Mouse (Mus musculus) MEL (cell line): Measurements from ENCODE around the gene Nefh. TPM values are rescaled to one million over a fixed set of nuclear protein-coding genes. Genes with fewer than 3 reads are reported as not detected.

ENCODE experiments used
- DNase-seq: peaks from one replicate; pipeline ENCODE4 v3.0.0; 2011; ENCODE audit warnings: low read depth, low spot score
- H3K27ac ChIP-seq: 2 replicates; pipeline ENCODE4 v1.5.1; 2012; ENCODE audit warnings: low read depth, mild to moderate bottlenecking, control low read depth, low read length, moderate library complexity; ENCODE audit not compliant: control insufficient read depth
- H3K27me3 ChIP-seq, 2 experiments: fragments of 150-350 bp in 1 of 2; sonication (generic) in 1 of 2; 2 replicates each; pipeline ENCODE4 v1.6.1; 2012; ENCODE audit warnings: low read length in 2 of 2, mild to moderate bottlenecking in 2 of 2, improper control_type of control experiment in 1 of 2, moderate library complexity in 1 of 2; ENCODE audit not compliant: insufficient read depth in 2 of 2, control insufficient read depth in 1 of 2
- H3K36me3 ChIP-seq, 2 experiments: 2 replicates each; pipeline ENCODE4 v1.6.1; 2012 to 2014; ENCODE audit warnings: low read length in 2 of 2, improper control_type of control experiment in 1 of 2, inconsistent platforms in 1 of 2, mild to moderate bottlenecking in 1 of 2; ENCODE audit not compliant: insufficient read depth in 2 of 2, control insufficient read depth in 1 of 2
- H3K4me1 ChIP-seq, 2 experiments: fragments of 150-350 bp in 1 of 2; sonication (generic) in 1 of 2; 2 replicates each; pipeline ENCODE4 v1.6.1; 2012; ENCODE audit warnings: low read length in 2 of 2, improper control_type of control experiment in 1 of 2, mild to moderate bottlenecking in 1 of 2; ENCODE audit not compliant: insufficient read depth in 2 of 2, control insufficient read depth in 1 of 2
- H3K4me3 ChIP-seq, 2 experiments: fragments of 150-350 bp in 1 of 2; sonication (generic) in 1 of 2; 2 replicates each; pipeline ENCODE4 v1.5.1; 2012; ENCODE audit warnings: low read depth in 2 of 2, low read length in 2 of 2, mild to moderate bottlenecking in 2 of 2, moderate library complexity in 2 of 2, control low read depth in 1 of 2, improper control_type of control experiment in 1 of 2; ENCODE audit not compliant: control insufficient read depth in 1 of 2, insufficient read depth in 1 of 2
- H3K79me2 ChIP-seq: 2 replicates; pipeline ENCODE4 v1.6.1; 2012; ENCODE audit warnings: mild to moderate bottlenecking, low read length, moderate library complexity; ENCODE audit not compliant: control insufficient read depth, poor library complexity, insufficient read depth
- H3K9ac ChIP-seq: 2 replicates; pipeline ENCODE4 v1.6.1; 2012; ENCODE audit warnings: low read depth, mild to moderate bottlenecking, control low read depth, low read length, moderate library complexity; ENCODE audit not compliant: control insufficient read depth, poor library complexity, severe bottlenecking
- H3K9me3 ChIP-seq: fragments of 150-350 bp; sonication (generic); replicated peaks from 2 replicates; pipeline ENCODE4 v1.6.1; 2012; ENCODE audit warnings: mild to moderate bottlenecking, low read length, improper control_type of control experiment, moderate library complexity; ENCODE audit not compliant: insufficient read depth
- E2F4 ChIP-seq: IDR thresholded peaks from 2 replicates; pipeline ENCODE4 v1.6.1; 2011; ENCODE audit warnings: low read depth, low read length, improper control_type of control experiment, borderline replicate concordance
- ELF1 ChIP-seq: IDR thresholded peaks from 2 replicates; pipeline ENCODE4 v1.6.1; 2014; ENCODE audit warnings: low read depth, mild to moderate bottlenecking, inconsistent platforms, low read length, improper control_type of control experiment, moderate library complexity
- EP300 ChIP-seq, 2 experiments: IDR thresholded peaks; 2 replicates each; pipeline ENCODE4 v1.6.1; 2011; ENCODE audit warnings: improper control_type of control experiment in 2 of 2, low read length in 2 of 2, low read depth in 1 of 2, mild to moderate bottlenecking in 1 of 2
- ETS1 ChIP-seq: IDR thresholded peaks from 2 replicates; pipeline ENCODE4 v1.6.1; 2012; ENCODE audit warnings: low read depth, mild to moderate bottlenecking, inconsistent platforms, low read length, improper control_type of control experiment, moderate library complexity
- GABPA ChIP-seq: IDR thresholded peaks from 2 replicates; pipeline ENCODE4 v1.6.1; 2012; ENCODE audit warnings: low read depth, mild to moderate bottlenecking, inconsistent platforms, low read length, improper control_type of control experiment, moderate library complexity
- GATA1 ChIP-seq: IDR thresholded peaks from 2 replicates; pipeline ENCODE4 v1.6.1; 2011; ENCODE audit warnings: low read depth, low read length, improper control_type of control experiment
- HCFC1 ChIP-seq: IDR thresholded peaks from 2 replicates; pipeline ENCODE4 v1.6.1; 2012; ENCODE audit warnings: low read depth, mild to moderate bottlenecking, inconsistent platforms, low read length, improper control_type of control experiment, moderate library complexity
- JUND ChIP-seq: IDR thresholded peaks from 2 replicates; pipeline ENCODE4 v1.6.1; 2011; ENCODE audit warnings: low read depth, mild to moderate bottlenecking, improper control_type of control experiment, low read length
- MAZ ChIP-seq: IDR thresholded peaks from 2 replicates; pipeline ENCODE4 v1.6.1; 2012; ENCODE audit warnings: low read depth, mild to moderate bottlenecking, inconsistent platforms, low read length, improper control_type of control experiment
- MEF2A ChIP-seq: IDR thresholded peaks from 2 replicates; pipeline ENCODE4 v1.6.1; 2014; ENCODE audit warnings: low read depth, mild to moderate bottlenecking, inconsistent platforms, low read length, improper control_type of control experiment; ENCODE audit not compliant: poor library complexity, insufficient replicate concordance, severe bottlenecking; ENCODE audit errors: extremely low read depth
- MYB ChIP-seq: IDR thresholded peaks from 2 replicates; pipeline ENCODE4 v1.6.1; 2011; ENCODE audit warnings: mild to moderate bottlenecking, low read depth, low read length, improper control_type of control experiment
- NELFE ChIP-seq: IDR thresholded peaks from 2 replicates; pipeline ENCODE4 v1.6.1; 2011; ENCODE audit warnings: low read depth, low read length, improper control_type of control experiment
- NRF1 ChIP-seq: IDR thresholded peaks from 2 replicates; pipeline ENCODE4 v1.6.1; 2014; ENCODE audit warnings: low read depth, mild to moderate bottlenecking, inconsistent platforms, low read length, improper control_type of control experiment, moderate library complexity; ENCODE audit not compliant: poor library complexity, insufficient read depth, severe bottlenecking
- POLR2AphosphoS2 ChIP-seq: IDR thresholded peaks from 2 replicates; pipeline ENCODE4 v1.6.1; 2011; ENCODE audit warnings: low read length, improper control_type of control experiment
- POLR2AphosphoS5 ChIP-seq: IDR thresholded peaks from 2 replicates; pipeline ENCODE4 v1.6.1; 2012; ENCODE audit warnings: low read depth, borderline replicate concordance, mild to moderate bottlenecking, inconsistent platforms, low read length, moderate library complexity, mixed read lengths
- SMC3 ChIP-seq: IDR thresholded peaks from 2 replicates; pipeline ENCODE4 v1.6.1; 2011; ENCODE audit warnings: low read depth, low read length, improper control_type of control experiment
- TAL1 ChIP-seq: IDR thresholded peaks from 2 replicates; pipeline ENCODE4 v1.6.1; 2012; ENCODE audit warnings: mild to moderate bottlenecking, inconsistent platforms, low read length, moderate library complexity, mixed read lengths
- USF1 ChIP-seq: IDR thresholded peaks from 2 replicates; pipeline ENCODE4 v1.6.1; 2014; ENCODE audit warnings: low read depth, mild to moderate bottlenecking, inconsistent platforms, low read length, improper control_type of control experiment, moderate library complexity
- ZC3H11A ChIP-seq: IDR thresholded peaks from 2 replicates; pipeline ENCODE4 v1.6.1; 2012; ENCODE audit warnings: low read depth, mild to moderate bottlenecking, inconsistent platforms, low read length, improper control_type of control experiment
- ZKSCAN1 ChIP-seq: IDR thresholded peaks from 2 replicates; pipeline ENCODE4 v1.6.1; 2012; ENCODE audit warnings: low read depth, mild to moderate bottlenecking, inconsistent platforms, low read length, improper control_type of control experiment, moderate library complexity
- ZMIZ1 ChIP-seq: IDR thresholded peaks from 2 replicates; pipeline ENCODE4 v1.6.1; 2012; ENCODE audit warnings: low read depth, mild to moderate bottlenecking, inconsistent platforms, low read length, improper control_type of control experiment, moderate library complexity
- ZNF384 ChIP-seq: IDR thresholded peaks from 2 replicates; pipeline ENCODE4 v1.6.1; 2012; ENCODE audit warnings: low read depth, mild to moderate bottlenecking, inconsistent platforms, low read length, improper control_type of control experiment
- polyA plus RNA-seq, 2 experiments: library from polyadenylated mRNA; stranded (reverse) in 1 of 2; unstranded in 1 of 2; fragments of >175 nt in 1 of 2; fragments of >200 nt in 1 of 2; gene quantifications; 2 replicates each; pipeline versions ENCODE4 v1.2.1 to v1.2.4; 2012; ENCODE audit warnings: low replicate concordance in 2 of 2, low read depth in 1 of 2; ENCODE audit not compliant: insufficient read length in 2 of 2, insufficient read depth in 1 of 2, missing spikeins in 1 of 2
- total RNA-seq: library from RNA; depleted of rRNA; stranded (reverse); fragments of 300-350 nt; gene quantifications from 2 replicates; pipeline ENCODE4 v1.2.3, GENCODE M21; 2012

Nefh gene
- total and polyA plus RNA-seq, 3 experiments, result 0.03 TPM; not detected in 2

DNA sequence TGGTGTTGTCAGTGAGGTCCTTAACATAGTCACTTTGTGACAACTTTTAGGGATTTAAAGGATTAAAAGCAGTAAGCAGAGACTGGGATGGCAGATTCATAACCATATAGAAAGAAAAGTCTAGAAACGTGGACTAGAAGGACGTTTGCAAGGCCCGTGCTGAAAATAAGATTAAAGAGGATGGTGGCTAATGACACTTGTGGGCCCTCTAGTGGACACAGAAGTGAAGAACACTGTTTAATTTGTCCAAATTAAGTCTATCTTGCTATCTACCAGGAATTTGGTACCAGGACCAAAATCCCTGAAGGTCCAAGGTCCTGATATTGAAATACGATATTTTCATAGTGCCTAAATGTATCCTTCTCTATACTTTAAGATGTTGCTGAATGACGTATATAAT lies 36.4 kb upstream of the Nefh start (continued):
- TF ChIP-seq ZMIZ1, result no peak

DNA sequence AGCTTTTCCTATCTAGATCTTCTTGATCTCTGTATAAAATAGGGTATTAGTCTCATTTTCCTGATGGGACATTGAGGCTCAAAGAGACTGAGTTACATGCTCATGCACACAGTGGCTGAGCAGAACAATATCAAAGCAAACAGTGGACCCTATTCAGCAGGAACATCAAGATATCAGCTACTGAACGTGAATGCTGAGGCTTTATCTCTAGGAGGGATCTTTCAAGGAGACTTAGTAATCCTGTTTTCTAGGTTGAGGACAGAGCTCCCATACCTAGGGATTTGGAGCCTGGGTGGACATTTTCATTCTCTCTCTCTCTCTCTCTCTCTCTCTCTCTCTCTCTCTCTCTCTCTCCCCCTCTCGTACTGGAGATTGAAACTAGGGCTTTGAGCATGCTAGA lies 35.7 kb upstream of the Nefh start:
- peaks cover 24 to 34% of the 10 kb centered on the region in 2 experiments for H3K4me1 ChIP-seq
- no peak overlapping the region for H3K27ac ChIP-seq
- H3K4me3 ChIP-seq, result peak overlapping the region; percentile 17 to 30; a peak in 3 of 4 replicates
- TF ChIP-seq MYB, result no peak
- TF ChIP-seq ZMIZ1, result no peak
- peak; percentile 58 for TF ChIP-seq GATA1
- TF ChIP-seq NRF1, result no peak
- TF ChIP-seq MEF2A, result no peak
- peak in 1 of 2 experiments; percentile 21; a peak in 1 of 4 replicates for TF ChIP-seq EP300 (IDR thresholded peaks at IDR 0.05; ENCODE audit: low read depth in 1 of 2, low read length in 2 of 2)
- TF ChIP-seq JUND, result peak; percentile 76; the same call in 1 of the 2 replicates
- TF ChIP-seq ELF1, result no peak
- H3K9ac ChIP-seq, result peak overlapping the region; percentile 55
- DNase-seq, result no peak
- no peaks in the 10 kb centered on the region for H3K9me3 ChIP-seq
- H3K27me3 ChIP-seq, result no peaks in the 10 kb centered on the region
- peaks cover 12% of the 10 kb centered on the region for H3K79me2 ChIP-seq
- H3K36me3 ChIP-seq, result peaks cover 0 to 33% of the 10 kb centered on the region in 2 experiments; a peak in 2 of 4 replicates

DNA sequence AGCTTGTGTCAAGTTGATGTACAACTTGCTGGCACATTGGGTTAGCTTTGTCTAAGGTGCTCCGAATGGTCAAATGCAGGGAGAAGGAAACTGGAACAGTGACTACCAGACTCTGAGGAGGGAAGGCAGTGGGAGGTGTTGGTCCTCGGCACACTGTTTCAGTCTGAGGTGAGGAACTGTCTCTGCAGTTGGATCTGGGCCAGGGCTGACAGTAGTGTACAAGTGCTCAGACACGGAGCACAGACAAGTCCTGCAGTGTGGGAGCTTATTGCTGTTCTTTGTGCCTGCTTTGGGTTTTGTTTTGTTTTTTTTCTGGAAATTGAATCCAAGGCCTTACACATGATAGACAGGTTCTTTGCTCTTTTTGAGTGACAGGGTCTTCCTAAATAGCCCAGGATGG lies 35.1 kb upstream of the Nefh start:
- Histone ChIP-seq H3K9me3 (no peaks in the 10 kb centered on the region), H3K9ac (no peak overlapping the region), H3K27ac (no peak overlapping the region), H3K36me3 (peaks cover 0 to 28% of the 10 kb centered on the region in 2 experiments; a peak in 2 of 4 replicates), H3K27me3 (no peaks in the 10 kb centered on the region)
- TF ChIP-seq HCFC1 (no peak), ETS1 (no peak), TAL1 (no peak), E2F4 (no peak), MAZ (no peak), POLR2AphosphoS5 (no peak), ZKSCAN1 (no peak), ELF1 (no peak), MEF2A (no peak), ZNF384 (no peak), NRF1 (no peak), SMC3 (no peak), USF1 (no peak), ZMIZ1 (no peak), NELFE (no peak), POLR2AphosphoS2 (no peak), GABPA (no peak), ZC3H11A (no peak), MYB (no peak)
- TF ChIP-seq, all 39 proteins: peak for 0
- Histone ChIP-seq H3K4me1 (peaks cover 20 to 30% of the 10 kb centered on the region in 2 experiments), H3K79me2 (peaks cover 12% of the 10 kb centered on the region), H3K4me3 (no peak overlapping the region; a peak in 1 of 4 replicates)
- peak; percentile 86 for DNase-seq
